Mouse (Mus musculus) spleen, postnatal 36 days (tissue): ENCODE results near the gene Cdk14.

Source experiments
- DNase-seq, 2 experiments: peaks; one replicate each; pipeline ENCODE4 v3.0.0; 2022; ENCODE audit warnings: low spot score in 2 of 2, mixed read lengths in 1 of 2

Gene Cdk14

GRCm38 (mm10) chr5:5314270-5314669 lies 105.8 kb downstream of the Cdk14 start:
- no peak for DNase-seq

- DNase-seq = no peak
These were observed 106.8 kb downstream of the Cdk14 start for GRCm38 (mm10) chr5:5313195-5313760.

- DNase-seq = no peak
These were observed 114.8 kb downstream of the Cdk14 start for GRCm38 (mm10) chr5:5305286-5305685.

GRCm38 (mm10) chr5:5303102-5303670 lies 116.9 kb downstream of the Cdk14 start:
- DNase-seq = no peak

DNA sequence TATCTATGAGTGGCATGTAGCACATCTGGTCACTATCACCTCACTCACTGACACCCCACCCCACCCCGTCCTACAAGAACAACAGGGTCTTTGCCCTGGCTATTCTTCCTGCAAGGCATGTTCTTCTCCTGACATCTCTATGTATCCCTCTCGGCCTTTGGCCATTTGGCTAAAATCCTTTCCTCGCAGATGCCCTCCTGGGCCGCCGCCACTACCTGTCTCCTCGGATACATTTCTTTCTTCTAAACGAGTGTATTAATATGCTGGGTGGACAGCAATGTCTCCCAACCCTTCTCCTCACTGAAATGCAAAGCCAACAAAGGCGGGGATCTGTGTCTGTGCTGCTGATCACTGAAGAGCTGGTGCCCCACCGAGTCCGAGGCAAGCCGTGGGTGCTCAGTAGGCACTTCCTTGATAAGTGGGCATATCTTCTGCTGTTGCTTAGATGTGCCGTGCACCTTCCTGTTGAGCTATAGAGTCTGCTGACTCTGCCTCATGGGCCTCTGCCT lies 118.5 kb downstream of the Cdk14 start:
- DNase-seq = no peak

- no peak for DNase-seq
These were observed 119.1 kb downstream of the Cdk14 start for GRCm38 (mm10) chr5:5300998-5301397.

GRCm38 (mm10) chr5:5300290-5300689 lies 119.8 kb downstream of the Cdk14 start:
- no peak for DNase-seq

DNA sequence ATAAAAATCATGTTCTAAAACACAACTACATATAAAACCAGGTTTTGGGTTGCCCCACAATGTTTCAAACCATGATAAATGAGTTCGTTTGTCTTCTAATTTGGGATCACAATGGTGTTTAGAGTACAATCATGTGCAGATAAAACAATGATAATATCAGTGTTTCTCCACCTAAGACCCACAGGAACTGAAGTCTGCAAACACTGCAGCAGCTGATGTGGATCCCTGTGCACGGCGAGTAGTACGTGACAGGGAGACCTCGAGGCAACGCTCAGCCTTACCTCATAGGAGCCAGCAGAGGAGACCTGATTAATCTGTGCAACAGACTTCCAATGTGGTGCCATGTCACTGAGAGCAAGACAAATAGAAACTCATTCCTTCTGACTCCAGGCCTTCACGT lies 122.9 kb downstream of the Cdk14 start:
- DNase-seq = no peak

GRCm38 (mm10) chr5:5296773-5297172 lies 123.3 kb downstream of the Cdk14 start:
- no peak for DNase-seq

GRCm38 (mm10) chr5:5292830-5293542 lies 127.1 kb downstream of the Cdk14 start:
- no peak for DNase-seq

GRCm38 (mm10) chr5:5291321-5291991 lies 128.7 kb downstream of the Cdk14 start:
- no peak for DNase-seq

GRCm38 (mm10) chr5:5290714-5291113 lies 129.4 kb downstream of the Cdk14 start:
- no peak for DNase-seq

DNA sequence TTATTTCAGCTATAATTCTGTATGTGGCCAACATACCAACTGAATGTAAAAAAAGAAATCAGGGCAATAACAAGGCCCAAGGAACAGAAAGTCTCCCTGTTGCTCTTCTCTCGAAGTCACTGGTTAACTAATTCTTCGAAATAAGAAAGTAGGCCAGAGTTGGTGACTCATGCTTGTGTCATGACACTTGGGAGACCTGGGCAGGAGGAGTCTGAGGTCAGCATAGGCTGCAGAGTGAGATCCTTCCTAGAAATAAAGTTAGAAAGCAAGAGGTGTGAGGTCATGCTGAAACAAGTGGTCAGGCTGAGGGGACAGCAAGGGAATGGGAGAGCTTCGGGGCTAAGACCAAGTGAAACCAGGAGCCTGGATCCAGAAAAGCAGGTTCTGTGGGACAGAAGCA lies 134.2 kb downstream of the Cdk14 start:
- DNase-seq = no peak

DNA sequence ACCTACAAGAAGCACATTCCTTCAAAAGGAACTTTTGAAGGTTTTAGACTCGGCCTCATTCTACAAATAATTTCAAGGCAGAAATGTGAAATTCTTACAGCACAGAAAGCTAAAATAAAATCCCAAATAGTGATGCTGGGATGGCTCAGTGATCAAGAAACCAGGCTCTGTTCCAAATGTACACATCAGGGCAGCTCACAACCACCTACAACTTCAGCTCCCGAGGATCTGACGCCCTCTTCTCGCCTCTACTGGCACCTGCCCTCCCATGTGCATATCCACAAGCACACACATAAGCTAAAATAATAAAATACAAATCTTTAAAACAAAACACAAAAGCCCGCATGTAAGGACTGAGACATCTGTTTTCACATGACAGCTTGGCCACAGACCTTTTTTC lies 135.6 kb downstream of the Cdk14 start:
- DNase-seq = no peak

DNA sequence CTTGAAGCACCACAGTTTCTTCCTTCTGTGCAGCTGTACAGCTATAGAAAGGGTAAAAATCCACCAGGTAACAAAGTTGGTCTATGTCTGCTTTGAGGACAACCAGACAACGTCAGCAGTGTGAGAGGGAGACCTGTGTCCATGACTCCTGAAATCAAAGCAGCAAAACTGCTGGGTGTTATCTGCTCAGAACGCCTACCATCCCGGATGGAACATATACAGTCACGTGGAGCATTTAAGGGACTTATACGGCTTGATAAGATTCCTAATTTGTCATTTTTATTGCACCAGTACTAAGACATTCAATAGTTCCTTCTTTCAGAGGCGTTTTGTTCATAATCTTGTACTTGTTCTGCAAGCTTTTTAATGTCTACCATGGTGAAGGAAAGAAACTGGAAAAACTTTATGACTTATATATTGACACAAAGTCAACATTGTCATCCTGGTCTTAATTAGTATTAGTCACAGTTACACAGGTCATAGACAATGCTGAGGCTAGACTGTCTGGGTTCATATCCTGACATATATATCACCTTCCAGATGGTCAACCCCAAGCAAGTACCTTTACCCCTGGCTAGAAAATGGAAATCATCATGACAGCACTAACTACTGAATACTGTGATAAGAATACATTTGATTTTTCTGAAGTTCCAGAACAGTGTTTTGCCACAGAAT lies 136.2 kb downstream of the Cdk14 start:
- no peak for DNase-seq

- DNase-seq = no peak
These were observed 137.7 kb downstream of the Cdk14 start for GRCm38 (mm10) chr5:5282425-5282824.

GRCm38 (mm10) chr5:5275321-5275720 lies 144.8 kb downstream of the Cdk14 start:
- no peak for DNase-seq

DNA sequence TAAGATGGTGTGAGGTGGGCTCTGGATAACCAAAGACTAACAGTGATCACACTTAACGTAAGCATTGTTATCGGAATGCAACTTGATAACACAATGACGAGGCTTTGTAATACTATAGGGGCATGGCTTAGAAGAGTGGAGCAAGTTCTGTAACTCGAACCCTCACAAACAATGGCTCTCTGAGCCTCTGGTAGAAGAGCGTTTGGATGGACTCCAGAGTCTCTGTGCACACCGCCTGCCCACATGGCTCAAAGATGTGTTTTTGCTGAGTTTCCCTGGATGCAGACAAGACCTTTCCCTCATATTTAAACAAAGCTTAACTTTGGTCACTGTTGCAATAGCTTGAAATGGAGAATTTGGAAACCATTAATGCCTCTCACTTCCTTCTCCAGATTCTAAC lies 145.8 kb downstream of the Cdk14 start:
- no peak for DNase-seq

DNA sequence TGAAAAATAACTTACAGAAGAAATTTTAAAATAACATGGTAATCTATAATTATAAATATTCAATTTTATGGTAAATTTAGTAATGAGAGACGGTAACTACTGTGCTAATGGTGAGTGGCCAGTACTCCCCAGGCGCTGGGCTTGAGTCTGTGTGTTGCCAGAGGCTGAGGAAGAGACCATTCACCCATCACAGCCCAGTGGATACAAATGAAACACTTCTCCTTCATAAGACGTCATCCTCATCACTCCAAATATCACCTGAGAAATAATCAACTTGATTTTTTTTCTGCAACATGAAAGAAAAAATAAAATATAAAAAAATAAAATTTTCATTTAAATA lies 153.4 kb downstream of the Cdk14 start:
- DNase-seq = no peak

GRCm38 (mm10) chr5:5265861-5266786 lies 154.0 kb downstream of the Cdk14 start:
- DNase-seq = peak; percentile 7 to 11

DNA sequence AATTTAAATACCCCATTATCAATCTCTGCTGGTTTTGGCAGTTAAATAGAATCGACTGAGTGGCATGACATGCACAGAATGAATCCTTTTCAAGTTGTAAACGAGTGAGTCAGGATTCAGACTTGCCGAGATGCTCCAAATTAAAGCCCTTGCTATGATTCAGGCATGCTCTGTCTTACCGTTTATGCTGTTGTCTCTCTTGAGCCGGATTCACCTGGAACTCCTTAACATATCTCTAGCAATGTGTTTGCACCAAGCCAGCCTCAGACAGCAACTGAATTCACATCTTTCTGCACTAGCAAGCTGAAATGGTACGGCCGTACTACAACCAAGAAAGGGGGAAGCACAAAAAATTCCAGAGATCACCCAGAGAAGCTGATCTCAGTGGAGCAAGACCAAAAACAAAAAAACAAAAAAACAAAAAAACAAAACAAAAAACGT lies 154.7 kb downstream of the Cdk14 start:
- DNase-seq = no peak
